Mouse (Mus musculus): ENCODE measurements around the gene Gnb1l. TPM values are rescaled to one million over a fixed set of nuclear protein-coding genes. Genes with fewer than 3 reads are reported as not detected.

The Gnb1l gene
- polyA plus RNA-seq, 1 experiment from 2014 or later, result 21.4 TPM

DNA sequence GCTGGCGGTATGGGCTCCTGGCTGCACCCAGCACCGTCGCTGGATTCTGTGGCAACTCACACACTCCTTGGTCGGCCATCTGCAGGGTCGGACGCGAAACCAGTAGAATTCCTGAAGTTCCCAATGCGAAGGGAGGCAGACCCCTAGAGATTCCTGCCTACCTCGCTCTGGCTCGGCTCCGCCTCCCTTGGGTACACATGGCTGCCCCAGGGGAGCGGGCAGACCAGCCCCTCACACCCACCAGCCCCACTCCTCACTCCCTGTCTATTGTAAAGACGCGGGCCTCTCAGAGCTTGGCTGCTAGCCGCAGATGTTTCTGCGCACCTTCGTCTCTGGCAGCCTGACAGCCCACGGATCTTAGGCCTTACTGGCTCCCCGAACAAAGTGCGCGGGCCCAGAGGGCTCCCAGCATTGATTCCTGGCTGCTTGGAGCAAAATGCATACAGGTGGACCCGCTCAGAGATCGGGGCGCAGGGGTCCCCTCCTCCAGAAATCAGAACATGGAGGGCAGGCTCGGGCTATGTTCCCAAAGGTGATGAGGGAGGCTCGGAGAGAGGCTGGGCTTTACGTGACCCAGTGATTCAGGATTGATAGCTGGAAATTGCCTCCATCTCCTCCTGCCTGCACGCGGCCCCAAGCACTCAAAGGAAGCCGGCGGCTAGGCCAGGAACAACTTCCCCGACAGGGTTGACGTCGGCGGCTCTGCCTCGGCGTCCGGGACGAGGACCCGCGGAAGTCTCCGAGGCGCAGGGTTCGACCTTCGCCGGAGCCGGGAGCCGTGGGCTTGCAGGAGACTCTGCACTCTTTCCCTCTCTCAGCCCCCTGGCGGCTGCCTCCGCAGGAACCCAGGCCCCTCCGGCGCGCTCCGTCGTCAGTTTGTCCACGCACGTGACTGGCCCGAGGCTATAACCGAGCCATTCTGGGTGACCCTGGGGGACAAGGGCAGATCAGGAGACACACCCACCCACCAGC, 92.8 kb downstream of the Gnb1l start:
- ATAC-seq (ENCODE audit: low FRiP score, low read depth), result no peak
- Histone ChIP-seq H3K9ac (peak overlapping the region; percentile 36), H3K27me3 (peaks cover 91% of the 10 kb centered on the region), H3K4me3 (peak overlapping the region; percentile 32), H3K4me2 (replicated peaks) (peak overlapping the region; percentile 59), H3K27ac (no peak overlapping the region), H3K9me3 (no peaks in the 10 kb centered on the region), H3K4me1 (peaks cover 39% of the 10 kb centered on the region), H3K36me3 (no peaks in the 10 kb centered on the region)
- WGBS, result 3% methylated on average over 59 of the region's 59 CpGs

DNA sequence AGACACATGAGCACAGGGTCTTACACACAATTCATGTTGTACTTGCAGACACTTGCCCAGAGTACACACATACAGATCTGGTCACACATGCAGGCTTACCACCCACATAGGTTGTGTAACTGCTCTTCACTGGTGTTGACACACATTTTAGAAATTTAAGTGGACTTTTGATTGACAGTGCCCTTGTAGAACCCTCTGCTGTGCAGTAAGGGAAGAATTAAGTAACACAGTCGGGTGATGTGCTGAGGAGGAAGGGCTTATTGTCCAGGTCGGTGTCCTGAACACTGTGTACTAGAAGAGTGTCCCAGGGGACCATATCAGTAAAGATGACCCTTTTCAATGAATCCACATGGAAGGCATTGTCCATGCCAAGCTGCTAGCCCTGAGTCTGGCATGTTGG, 95.4 kb downstream of the Gnb1l start:
- Histone ChIP-seq H3K36me3 (no peaks in the 10 kb centered on the region), H3K9ac (no peak overlapping the region), H3K4me3 (no peak overlapping the region), H3K9me3 (no peaks in the 10 kb centered on the region), H3K4me2 (replicated peaks) (no peak overlapping the region), H3K27me3 (peaks cover 73% of the 10 kb centered on the region), H3K27ac (no peak overlapping the region), H3K4me1 (peaks cover 23% of the 10 kb centered on the region)
- 77% methylated on average over 2 of the region's 2 CpGs for WGBS
- ATAC-seq (ENCODE audit: low FRiP score, low read depth), result no peak

DNA sequence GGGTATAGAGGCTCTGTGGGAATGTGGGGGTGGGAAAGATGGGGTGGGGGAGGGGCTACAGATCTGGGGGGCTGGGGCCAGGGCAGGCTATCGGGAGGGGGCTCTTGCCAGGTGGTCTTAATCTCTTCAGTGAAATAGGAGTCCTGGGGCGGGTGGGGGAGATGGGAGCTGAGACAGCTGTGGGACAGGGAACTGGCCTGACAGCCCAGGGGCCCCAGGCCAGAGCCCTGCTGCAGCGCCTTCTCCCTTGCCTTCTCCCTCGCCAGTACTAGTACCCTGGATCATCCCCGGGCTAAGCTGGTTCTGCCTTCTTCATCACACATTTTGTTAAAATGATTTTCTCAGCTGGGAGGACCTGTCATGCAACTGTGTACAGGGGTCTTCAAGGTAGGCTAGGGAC, 97.7 kb downstream of the Gnb1l start:
- 26% methylated on average over 5 of the region's 5 CpGs for WGBS
- H3K36me3 ChIP-seq, result no peaks in the 10 kb centered on the region
- peaks cover 49% of the 10 kb centered on the region for H3K27me3 ChIP-seq
- no peak overlapping the region for H3K9ac ChIP-seq
- H3K9me3 ChIP-seq, result no peaks in the 10 kb centered on the region
- H3K27ac ChIP-seq, result no peak overlapping the region
- no peak overlapping the region for H3K4me2 ChIP-seq (replicated peaks)
- peak; percentile 41; the same call in 1 of the 2 replicates for ATAC-seq (ENCODE audit: low FRiP score, low read depth)
- H3K4me3 ChIP-seq, result no peak overlapping the region
- H3K4me1 ChIP-seq, result peaks cover 8% of the 10 kb centered on the region

- H3K4me2 ChIP-seq (replicated peaks), result no peak overlapping the region
- no peak overlapping the region for H3K9ac ChIP-seq
- H3K36me3 ChIP-seq, result no peaks in the 10 kb centered on the region
- no peak overlapping the region for H3K27ac ChIP-seq
- peaks cover 35% of the 10 kb centered on the region for H3K27me3 ChIP-seq
- peaks cover 13% of the 10 kb centered on the region for H3K4me1 ChIP-seq
- ATAC-seq (ENCODE audit: low FRiP score, low read depth), result no peak
- H3K4me3 ChIP-seq, result no peak overlapping the region
- H3K9me3 ChIP-seq, result no peaks in the 10 kb centered on the region
- 74% methylated on average over 3 of the region's 3 CpGs for WGBS
These were observed 99.5 kb downstream of the Gnb1l start for GRCm38 (mm10) chr16:18598006-18598405.

DNA sequence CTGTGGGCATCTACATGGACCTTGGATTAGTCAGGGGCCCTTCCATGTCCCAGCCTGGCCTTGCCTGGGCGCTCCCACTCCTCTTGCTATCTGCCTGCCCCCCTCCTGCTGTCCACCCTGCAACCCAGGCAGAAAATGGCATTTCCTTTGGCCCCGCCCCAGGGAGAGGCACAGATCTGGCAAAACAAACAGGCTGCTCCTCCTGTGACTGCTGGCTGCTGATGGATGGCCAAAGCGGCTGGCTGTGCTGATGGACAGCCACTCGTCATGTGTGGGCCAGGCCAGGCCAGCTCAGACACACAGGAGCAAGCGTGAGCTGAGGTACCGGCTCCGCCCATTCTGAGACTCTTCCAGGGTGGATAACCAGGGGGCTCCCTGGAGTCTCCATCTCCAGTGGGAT, 102.9 kb downstream of the Gnb1l start:
- Histone ChIP-seq H3K4me1 (peaks cover 23% of the 10 kb centered on the region), H3K27me3 (0 out of 2 replicates have a peak, but pooled peaks cover 5% of the 10 kb centered on the region), H3K9ac (0 out of 2 replicates have a peak overlapping the region, but pooled peaks have one; percentile 6), H3K36me3 (no peaks in the 10 kb centered on the region), H3K4me2 (replicated peaks) (no peak overlapping the region), H3K4me3 (no peak overlapping the region), H3K27ac (no peak overlapping the region), H3K9me3 (no peaks in the 10 kb centered on the region)
- WGBS, result 61% methylated on average over 7 of the region's 7 CpGs
- no peak for ATAC-seq (ENCODE audit: low FRiP score, low read depth)

- H3K36me3 ChIP-seq, result no peaks in the 10 kb centered on the region
- peaks cover 17% of the 10 kb centered on the region for H3K27me3 ChIP-seq
- H3K4me1 ChIP-seq, result peaks cover 31% of the 10 kb centered on the region
- ATAC-seq (ENCODE audit: low FRiP score, low read depth), result peak; percentile 60
- no peak overlapping the region for H3K4me2 ChIP-seq (replicated peaks)
- no peak overlapping the region for H3K4me3 ChIP-seq
- H3K9me3 ChIP-seq, result no peaks in the 10 kb centered on the region
- peak overlapping the region; percentile 51 for H3K9ac ChIP-seq
- H3K27ac ChIP-seq, result peak overlapping the region; percentile 61; the same call in 1 of the 2 replicates
- WGBS, result 57% methylated on average over 8 of the region's 8 CpGs
These were observed 105.8 kb downstream of the Gnb1l start for GRCm38 (mm10) chr16:18604267-18604701.

- Histone ChIP-seq H3K4me1 (peaks cover 32% of the 10 kb centered on the region), H3K27me3 (peaks cover 30% of the 10 kb centered on the region), H3K9ac (no peak overlapping the region), H3K4me2 (replicated peaks) (no peak overlapping the region), H3K27ac (no peak overlapping the region), H3K36me3 (no peaks in the 10 kb centered on the region), H3K9me3 (no peaks in the 10 kb centered on the region), H3K4me3 (no peak overlapping the region)
- ATAC-seq (ENCODE audit: low FRiP score, low read depth), result no peak
- 83% methylated on average over 5 of the region's 5 CpGs for WGBS
These were observed 107.2 kb downstream of the Gnb1l start for GRCm38 (mm10) chr16:18605705-18606104.

- no peak; the same call in 1 of the 2 replicates for ATAC-seq (ENCODE audit: low FRiP score, low read depth)
- no peak overlapping the region for H3K4me3 ChIP-seq
- no peaks in the 10 kb centered on the region for H3K9me3 ChIP-seq
- peak overlapping the region; percentile 47 for H3K4me2 ChIP-seq (replicated peaks)
- no peak overlapping the region for H3K9ac ChIP-seq
- H3K27me3 ChIP-seq, result peaks cover 47% of the 10 kb centered on the region
- WGBS, result 9% methylated on average over 11 of the region's 11 CpGs
- no peak overlapping the region for H3K27ac ChIP-seq
- no peaks in the 10 kb centered on the region for H3K36me3 ChIP-seq
- peaks cover 29% of the 10 kb centered on the region for H3K4me1 ChIP-seq
These were observed 109.7 kb downstream of the Gnb1l start for GRCm38 (mm10) chr16:18608226-18608625.

DNA sequence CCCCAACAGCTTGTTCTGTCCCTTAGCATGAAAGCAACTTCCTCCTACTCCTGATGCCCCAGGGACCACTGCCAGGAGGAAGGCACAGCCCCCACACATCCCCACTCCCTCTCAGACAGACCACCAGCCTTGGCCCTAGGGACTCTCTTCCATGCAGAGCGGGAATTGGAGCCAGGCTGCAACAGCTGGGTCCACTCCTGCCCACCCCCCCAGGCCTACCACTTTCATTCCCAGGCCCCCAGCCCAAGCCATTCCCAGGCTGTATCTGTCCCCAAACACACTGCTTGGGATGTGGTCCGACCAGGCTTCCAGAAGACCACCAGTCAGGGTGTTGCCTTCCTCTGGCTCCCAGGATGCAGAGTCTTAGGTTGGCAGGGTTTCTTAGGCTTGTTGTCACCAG, 110.6 kb downstream of the Gnb1l start:
- no peaks in the 10 kb centered on the region for H3K36me3 ChIP-seq
- H3K27me3 ChIP-seq, result peaks cover 47% of the 10 kb centered on the region
- H3K4me3 ChIP-seq, result no peak overlapping the region
- H3K4me1 ChIP-seq, result peaks cover 23% of the 10 kb centered on the region
- H3K9ac ChIP-seq, result no peak overlapping the region
- ATAC-seq (ENCODE audit: low FRiP score, low read depth), result no peak
- H3K4me2 ChIP-seq (replicated peaks), result no peak overlapping the region
- WGBS, result 55% methylated on average over 2 of the region's 2 CpGs
- no peaks in the 10 kb centered on the region for H3K9me3 ChIP-seq
- no peak overlapping the region for H3K27ac ChIP-seq

- Histone ChIP-seq H3K4me1 (peaks cover 23% of the 10 kb centered on the region), H3K9ac (0 out of 2 replicates have a peak overlapping the region, but pooled peaks have one; percentile 5)
- ATAC-seq (ENCODE audit: low FRiP score, low read depth), result no peak
These were observed 113.2 kb downstream of the Gnb1l start for GRCm38 (mm10) chr16:18611752-18612151.

DNA sequence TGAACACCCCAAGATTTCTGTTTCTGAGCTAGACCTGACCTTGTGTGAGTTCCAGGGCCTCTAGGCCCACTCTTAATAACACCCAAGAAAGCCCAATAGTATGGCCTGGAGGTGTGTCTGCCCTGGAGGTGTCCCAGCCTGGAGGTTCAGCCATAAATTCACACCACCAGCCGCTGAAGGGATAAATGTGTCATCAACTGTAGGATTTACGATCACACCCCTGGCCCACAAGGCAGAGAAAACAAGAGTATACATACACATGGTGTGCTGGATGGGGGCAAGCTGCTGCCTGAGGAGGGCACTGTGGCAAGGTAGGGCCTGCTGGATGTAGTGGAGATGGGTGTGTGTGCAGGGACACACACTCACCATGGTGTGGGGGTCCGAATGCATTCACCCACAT, 114.8 kb downstream of the Gnb1l start:
- Histone ChIP-seq H3K27me3 (peaks cover 64% of the 10 kb centered on the region), H3K27ac (no peak overlapping the region), H3K4me1 (peaks cover 25% of the 10 kb centered on the region), H3K9ac (no peak overlapping the region), H3K4me3 (no peak overlapping the region), H3K4me2 (replicated peaks) (no peak overlapping the region), H3K36me3 (no peaks in the 10 kb centered on the region), H3K9me3 (no peaks in the 10 kb centered on the region)
- 43% methylated on average over 3 of the region's 3 CpGs for WGBS
- no peak for ATAC-seq (ENCODE audit: low FRiP score, low read depth)

More at GRCm38 (mm10) chr16:18611752-18612151, 113.2 kb downstream of the Gnb1l start:
- Histone ChIP-seq H3K27me3 (peaks cover 62% of the 10 kb centered on the region), H3K9me3 (no peaks in the 10 kb centered on the region), H3K27ac (no peak overlapping the region), H3K4me3 (no peak overlapping the region), H3K4me2 (replicated peaks) (no peak overlapping the region), H3K36me3 (no peaks in the 10 kb centered on the region)
- 29% methylated on average over 13 of the region's 13 CpGs for WGBS

Measured in limb, embryonic 13.5 days (tissue).